Mouse (Mus musculus): ENCODE data around the gene Fam208a.

DNA sequence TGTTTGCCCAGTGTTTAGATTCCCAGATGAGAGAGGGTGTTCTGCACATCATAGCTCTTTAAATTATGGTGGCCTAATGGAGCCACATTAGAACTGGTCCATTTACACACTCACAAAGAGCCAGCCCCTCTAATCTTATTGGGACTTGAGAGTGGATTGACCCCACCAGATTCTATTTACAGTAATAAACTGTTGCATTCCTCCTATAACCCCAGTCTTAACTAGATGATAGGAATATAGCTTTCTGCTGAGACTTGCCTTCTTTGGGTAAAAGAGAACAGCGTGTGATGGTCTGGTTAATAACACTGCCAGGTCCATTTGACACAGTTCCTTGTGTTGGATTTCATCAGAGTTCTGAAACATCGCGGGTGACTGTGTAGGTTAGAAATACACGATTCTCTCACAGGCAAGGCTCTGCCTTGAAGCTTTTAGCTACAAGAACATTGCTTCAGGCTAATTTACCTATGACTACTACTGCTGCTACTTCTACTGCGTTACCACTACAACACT is 45.3 kb upstream of the Fam208a start:
- TF ChIP-seq POLR2A (IDR thresholded peaks at IDR 0.05; ENCODE audit: borderline replicate concordance, extremely low read depth, low read depth, low read length) = no peak
- no peak for TF ChIP-seq CTCF (IDR thresholded peaks at IDR 0.05; ENCODE audit: insufficient read depth, low read length)
